Mouse (Mus musculus): ENCODE measurements around the gene Bmx. TPM values are rescaled to one million over a fixed set of nuclear protein-coding genes. Genes with fewer than 3 reads are reported as not detected.

Gene Bmx
- polyA plus RNA-seq, 1 experiment from 2014 or later, result 1.3 TPM

GRCm38 (mm10) chrX:164179746-164180145 is 78.2 kb downstream of the Bmx start:
- DNase-seq (ENCODE audit: low spot score) (peak; percentile 69), ATAC-seq (replicated peaks; ENCODE audit: low FRiP score, low read depth) (no peak)
- H3K4me3 ChIP-seq (replicated peaks; ENCODE audit: low read depth, low read length), result no peak overlapping the region
- H3K9ac ChIP-seq (ENCODE audit: low read depth, low read length), result no peak overlapping the region
- no peaks in the 10 kb centered on the region for H3K4me1 ChIP-seq (replicated peaks; ENCODE audit: insufficient read depth, low read length)
- no peaks in the 10 kb centered on the region for H3K27me3 ChIP-seq (ENCODE audit: insufficient read depth, low read length)
- TF ChIP-seq CTCF (IDR thresholded peaks at IDR 0.05; ENCODE audit: low read depth), result peak; percentile 71
- H3K36me3 ChIP-seq (ENCODE audit: insufficient read depth, low read length), result no peaks in the 10 kb centered on the region
- no peak overlapping the region for H3K27ac ChIP-seq
- H3K4me2 ChIP-seq (ENCODE audit: low read length), result no peak overlapping the region
- WGBS, result 20% methylated on average over 3 of the region's 3 CpGs
- no peaks in the 10 kb centered on the region for H3K9me3 ChIP-seq (replicated peaks; ENCODE audit: low read length)

GRCm38 (mm10) chrX:164178856-164179255 is 79.1 kb downstream of the Bmx start:
- TF ChIP-seq CTCF (IDR thresholded peaks at IDR 0.05; ENCODE audit: low read depth), result no peak
- Histone ChIP-seq H3K27me3 (ENCODE audit: insufficient read depth, low read length) (no peaks in the 10 kb centered on the region), H3K4me2 (ENCODE audit: low read length) (no peak overlapping the region), H3K27ac (no peak overlapping the region), H3K9ac (ENCODE audit: low read depth, low read length) (no peak overlapping the region), H3K4me1 (replicated peaks; ENCODE audit: insufficient read depth, low read length) (no peaks in the 10 kb centered on the region), H3K36me3 (ENCODE audit: insufficient read depth, low read length) (no peaks in the 10 kb centered on the region), H3K9me3 (replicated peaks; ENCODE audit: low read length) (no peaks in the 10 kb centered on the region), H3K4me3 (replicated peaks; ENCODE audit: low read depth, low read length) (no peak overlapping the region)
- ATAC-seq (replicated peaks; ENCODE audit: low FRiP score, low read depth), result no peak
- 91% methylated on average over 2 of the region's 2 CpGs for WGBS
- DNase-seq (ENCODE audit: low spot score), result no peak

- Histone ChIP-seq H3K27me3 (ENCODE audit: insufficient read depth, low read length) (no peaks in the 10 kb centered on the region), H3K9me3 (replicated peaks; ENCODE audit: low read length) (no peaks in the 10 kb centered on the region), H3K9ac (ENCODE audit: low read depth, low read length) (no peak overlapping the region), H3K36me3 (ENCODE audit: insufficient read depth, low read length) (no peaks in the 10 kb centered on the region), H3K4me1 (replicated peaks; ENCODE audit: insufficient read depth, low read length) (no peaks in the 10 kb centered on the region), H3K4me3 (replicated peaks; ENCODE audit: low read depth, low read length) (no peak overlapping the region), H3K4me2 (ENCODE audit: low read length) (no peak overlapping the region), H3K27ac (no peak overlapping the region)
- DNase-seq (ENCODE audit: low spot score), result no peak
- no peak for TF ChIP-seq CTCF (IDR thresholded peaks at IDR 0.05; ENCODE audit: low read depth)
- whole genome bisulfite sequencing, result 87% methylated on average over 2 of the region's 2 CpGs
- no peak for ATAC-seq (replicated peaks; ENCODE audit: low FRiP score, low read depth)
Measured at GRCm38 (mm10) chrX:164175780-164176179, 82.2 kb downstream of the Bmx start.

- H3K4me3 ChIP-seq (replicated peaks; ENCODE audit: low read depth, low read length), result no peak overlapping the region
- ATAC-seq (replicated peaks; ENCODE audit: low FRiP score, low read depth), result no peak
- H3K4me2 ChIP-seq (ENCODE audit: low read length), result no peak overlapping the region
- no peaks in the 10 kb centered on the region for H3K27me3 ChIP-seq (ENCODE audit: insufficient read depth, low read length)
- WGBS, result 87% methylated on average over 1 of the region's 1 CpGs
- no peak overlapping the region for H3K9ac ChIP-seq (ENCODE audit: low read depth, low read length)
- no peak for DNase-seq (ENCODE audit: low spot score)
- no peak overlapping the region for H3K27ac ChIP-seq
- H3K36me3 ChIP-seq (ENCODE audit: insufficient read depth, low read length), result no peaks in the 10 kb centered on the region
- no peaks in the 10 kb centered on the region for H3K9me3 ChIP-seq (replicated peaks; ENCODE audit: low read length)
- no peaks in the 10 kb centered on the region for H3K4me1 ChIP-seq (replicated peaks; ENCODE audit: insufficient read depth, low read length)
- TF ChIP-seq CTCF (IDR thresholded peaks at IDR 0.05; ENCODE audit: low read depth), result no peak
Measured at GRCm38 (mm10) chrX:164175311-164175710, 82.7 kb downstream of the Bmx start.

GRCm38 (mm10) chrX:164173880-164174279 is 84.1 kb downstream of the Bmx start:
- 90% methylated on average over 4 of the region's 4 CpGs for WGBS

GRCm38 (mm10) chrX:164171034-164171433 is 87.0 kb downstream of the Bmx start:
- DNase-seq (ENCODE audit: low spot score), result no peak
- H3K4me1 ChIP-seq (replicated peaks; ENCODE audit: insufficient read depth, low read length), result no peaks in the 10 kb centered on the region

More at GRCm38 (mm10) chrX:164173880-164174279, 84.1 kb downstream of the Bmx start:
- Histone ChIP-seq H3K27me3 (ENCODE audit: insufficient read depth, low read length) (0 out of 2 replicates have a peak, but pooled peaks cover 3% of the 10 kb centered on the region), H3K9me3 (replicated peaks; ENCODE audit: low read length) (no peaks in the 10 kb centered on the region), H3K36me3 (ENCODE audit: insufficient read depth, low read length) (no peaks in the 10 kb centered on the region), H3K9ac (ENCODE audit: low read depth, low read length) (no peak overlapping the region), H3K27ac (no peak overlapping the region), H3K4me1 (replicated peaks; ENCODE audit: insufficient read depth, low read length) (no peaks in the 10 kb centered on the region), H3K4me2 (ENCODE audit: low read length) (no peak overlapping the region), H3K4me3 (replicated peaks; ENCODE audit: low read depth, low read length) (no peak overlapping the region)
- DNase-seq (ENCODE audit: low spot score), result no peak
- TF ChIP-seq CTCF (IDR thresholded peaks at IDR 0.05; ENCODE audit: low read depth), result no peak
- no peak for ATAC-seq (replicated peaks; ENCODE audit: low FRiP score, low read depth)

GRCm38 (mm10) chrX:164164681-164165080 is 93.3 kb downstream of the Bmx start:
- DNase-seq (ENCODE audit: low spot score) (no peak), ATAC-seq (replicated peaks; ENCODE audit: low FRiP score, low read depth) (no peak)
- Histone ChIP-seq H3K9me3 (replicated peaks; ENCODE audit: low read length) (no peaks in the 10 kb centered on the region), H3K36me3 (ENCODE audit: insufficient read depth, low read length) (no peaks in the 10 kb centered on the region), H3K27me3 (ENCODE audit: insufficient read depth, low read length) (0 out of 2 replicates have a peak, but pooled peaks cover 3% of the 10 kb centered on the region), H3K4me3 (replicated peaks; ENCODE audit: low read depth, low read length) (no peak overlapping the region), H3K9ac (ENCODE audit: low read depth, low read length) (no peak overlapping the region), H3K27ac (no peak overlapping the region), H3K4me2 (ENCODE audit: low read length) (no peak overlapping the region), H3K4me1 (replicated peaks; ENCODE audit: insufficient read depth, low read length) (no peaks in the 10 kb centered on the region)
- 80% methylated on average over 1 of the region's 1 CpGs for WGBS
- TF ChIP-seq CTCF (IDR thresholded peaks at IDR 0.05; ENCODE audit: low read depth), result no peak

More at GRCm38 (mm10) chrX:164171034-164171433, 87.0 kb downstream of the Bmx start:
- Histone ChIP-seq H3K36me3 (ENCODE audit: insufficient read depth, low read length) (no peaks in the 10 kb centered on the region), H3K27me3 (ENCODE audit: insufficient read depth, low read length) (0 out of 2 replicates have a peak, but pooled peaks cover 3% of the 10 kb centered on the region), H3K4me3 (replicated peaks; ENCODE audit: low read depth, low read length) (no peak overlapping the region), H3K27ac (no peak overlapping the region), H3K4me2 (ENCODE audit: low read length) (no peak overlapping the region), H3K9ac (ENCODE audit: low read depth, low read length) (no peak overlapping the region), H3K9me3 (replicated peaks; ENCODE audit: low read length) (no peaks in the 10 kb centered on the region)
- ATAC-seq (replicated peaks; ENCODE audit: low FRiP score, low read depth), result no peak
- no peak for TF ChIP-seq CTCF (IDR thresholded peaks at IDR 0.05; ENCODE audit: low read depth)
- 67% methylated on average over 2 of the region's 2 CpGs for WGBS
